Mouse (Mus musculus): ENCODE results near the gene Jag1.

DNA sequence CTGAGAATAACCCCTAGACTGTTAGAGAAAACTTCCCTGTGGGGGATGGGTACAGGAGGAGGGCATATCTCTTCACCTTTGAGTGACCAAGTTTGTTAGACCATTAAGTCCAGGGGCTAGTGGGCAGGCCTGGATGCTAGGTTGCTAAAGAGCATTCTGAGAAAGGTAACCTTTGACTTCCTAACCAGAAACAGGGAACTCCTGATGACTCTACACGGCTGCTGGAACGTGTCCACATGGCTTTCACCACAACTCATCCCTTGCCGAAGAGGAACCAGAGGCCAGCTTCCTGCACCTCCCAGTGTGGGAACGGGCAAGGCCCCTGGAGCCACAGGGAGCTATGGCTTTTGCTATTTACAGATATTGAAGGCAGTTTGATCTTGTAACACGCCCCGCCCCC, 36.0 kb downstream of the Jag1 start:
- TF ChIP-seq GATA1 (IDR thresholded peaks at IDR 0.05; ENCODE audit: borderline replicate concordance, low read length) (no peak), FLI1 (IDR thresholded peaks at IDR 0.05; ENCODE audit: low read length) (no peak)
